In genomic region chr7:96417251-96418004, GRCm38 (mm10) we compare ENCODE assay signal across 9 mouse cellular contexts.
DNase-seq lines count a peak whose midpoint lies in the region; ATAC-seq and TF ChIP-seq lines count a peak whose summit lies in the region.
"Had no signal": no experiment of that assay in that cellular context is flagged by ENCODE, and none has a peak within 500 bp of the region (broad histone marks: within the 10 kb centered on the region; RNA-seq: fewer than 3 reads in every experiment).

No protein-coding gene starts in this region.

- no peaks in the 10 kb centered on the region for H3K27me3 ChIP-seq in embryonic facial prominence, embryonic 10.5 days (replicated peaks; ENCODE audit: low read depth, poor library complexity, severe bottlenecking)
- H3K27me3 ChIP-seq in lung, postnatal 0 days (replicated peaks; ENCODE audit: insufficient read depth, low read length): no peaks in the 10 kb centered on the region
- no peaks in the 10 kb centered on the region for H3K27me3 ChIP-seq in thymus, adult 2 months (ENCODE audit: control insufficient read depth, insufficient read depth, low read length)
- H3K27me3 ChIP-seq: neural tube, embryonic 12.5 days had no signal

- TF ChIP-seq POLR2A in thymus, adult 2 months (IDR thresholded peaks at IDR 0.05; ENCODE audit: control insufficient read depth, extremely low read depth, insufficient read depth, low read length, poor library complexity): no peak

- DNase-seq in retina, postnatal 1 day: peak; percentile 79
- DNase-seq in retina, embryonic 14.5 days (ENCODE audit: low spot score): no peak
- peak; percentile 42 for DNase-seq in embryonic facial prominence, embryonic 10.5 days (ENCODE audit: low spot score)
- DNase-seq in heart, adult 9 months (ENCODE audit: low spot score in 2 of 2): peak; percentile 26 to 62
- peak; percentile 74 to 83 for DNase-seq in layer of hippocampus, adult 18-20 months (ENCODE audit: low spot score in 2 of 2)
- DNase-seq in lung, postnatal 0 days (ENCODE audit: low spot score): peak; percentile 53
- peak; percentile 57 for DNase-seq in testis, postnatal 10 days (ENCODE audit: low spot score)
- no peak for DNase-seq in thymus, adult 2 months

- 74% methylated on average over 13 of the region's 13 CpGs for WGBS in embryonic facial prominence, embryonic 10.5 days
- WGBS in lung, postnatal 0 days: 49% methylated on average over 13 of the region's 13 CpGs
- WGBS in thymus, adult 2 months: 82% methylated on average over 13 of the region's 13 CpGs

- no peak overlapping the region for H3K4me3 ChIP-seq in embryonic facial prominence, embryonic 10.5 days
- H3K4me3 ChIP-seq in lung, postnatal 0 days (ENCODE audit: low read depth, low read length): no peak overlapping the region
- no peak overlapping the region for H3K4me3 ChIP-seq in thymus, adult 2 months (ENCODE audit: control insufficient read depth, insufficient read depth, low read length)
- H3K4me3 ChIP-seq: neural tube, embryonic 12.5 days had no signal

- ATAC-seq in lung, postnatal 0 days: peak; percentile 48

- peaks cover 37% of the 10 kb centered on the region for H3K4me1 ChIP-seq in embryonic facial prominence, embryonic 10.5 days
- peaks cover 11% of the 10 kb centered on the region; the same call in 1 of the 2 replicates for H3K4me1 ChIP-seq in lung, postnatal 0 days (ENCODE audit: insufficient read depth, low read depth, low read length)
- H3K4me1 ChIP-seq in thymus, adult 2 months (replicated peaks; ENCODE audit: control insufficient read depth, insufficient read depth, low read length): no peaks in the 10 kb centered on the region

- no peaks in the 10 kb centered on the region for H3K9me3 ChIP-seq in embryonic facial prominence, embryonic 10.5 days
- no peaks in the 10 kb centered on the region for H3K9me3 ChIP-seq in lung, postnatal 0 days (ENCODE audit: low read length)
- H3K9me3 ChIP-seq: neural tube, embryonic 12.5 days had no signal

- H3K9ac ChIP-seq in lung, postnatal 0 days (replicated peaks; ENCODE audit: low read depth): no peak overlapping the region
- H3K9ac ChIP-seq: neural tube, embryonic 12.5 days had no signal

- no peak overlapping the region for H3K27ac ChIP-seq in embryonic facial prominence, embryonic 10.5 days (replicated peaks)
- H3K27ac ChIP-seq in lung, postnatal 0 days (ENCODE audit: low read length): no peak overlapping the region
- no peak overlapping the region for H3K27ac ChIP-seq in thymus, adult 2 months (ENCODE audit: control insufficient read depth, insufficient read depth, low read length)
- H3K27ac ChIP-seq: neural tube, embryonic 12.5 days had no signal

- no peak overlapping the region for H3K4me2 ChIP-seq in lung, postnatal 0 days (replicated peaks; ENCODE audit: low read depth, low read length)
- H3K4me2 ChIP-seq: neural tube, embryonic 12.5 days had no signal

- TF ChIP-seq CTCF in lung, postnatal 0 days (IDR thresholded peaks at IDR 0.05): peak; percentile 22; the same call in 1 of the 2 replicates
- no peak for TF ChIP-seq CTCF in thymus, adult 2 months (IDR thresholded peaks at IDR 0.05; ENCODE audit: borderline replicate concordance, control insufficient read depth, extremely low read depth, insufficient read depth, low read length, poor library complexity)

- no peaks in the 10 kb centered on the region for H3K36me3 ChIP-seq in embryonic facial prominence, embryonic 10.5 days (replicated peaks)
- no peaks in the 10 kb centered on the region for H3K36me3 ChIP-seq in lung, postnatal 0 days (ENCODE audit: insufficient read depth, low read length)
- H3K36me3 ChIP-seq in thymus, adult 2 months (ENCODE audit: control insufficient read depth, insufficient read depth, low read length): no peaks in the 10 kb centered on the region
- H3K36me3 ChIP-seq: neural tube, embryonic 12.5 days had no signal

- TF ChIP-seq EP300 in lung, postnatal 0 days (IDR thresholded peaks at IDR 0.05): peak; percentile 50; the same call in 1 of the 2 replicates

Comparison
In these comparisons a context has a peak if more than half of its experiments do, and no peak if none do; other contexts are left out.
1. DNase-seq: peak in retina, postnatal 1 day (single experiment), embryonic facial prominence, embryonic 10.5 days (single experiment), heart, adult 9 months (2 of 2), layer of hippocampus, adult 18-20 months (2 of 2), lung, postnatal 0 days (single experiment) and testis, postnatal 10 days (single experiment); none in retina, embryonic 14.5 days (single experiment) and thymus, adult 2 months (single experiment).